Mouse (Mus musculus): ENCODE measurements around the gene Zyg11b. TPM values are rescaled to one million over a fixed set of nuclear protein-coding genes. Genes with fewer than 3 reads are reported as not detected.

Zyg11b gene
- polyA plus RNA-seq, 1 experiment = 40.7 TPM

- no peak for TF ChIP-seq POLR2A (IDR thresholded peaks at IDR 0.05; ENCODE audit: low read depth, low read length)
- no peaks in the 10 kb centered on the region for H3K4me1 ChIP-seq (ENCODE audit: control insufficient read depth, insufficient read depth, low read length)
- no peak overlapping the region for H3K27ac ChIP-seq (ENCODE audit: insufficient read depth, low read length)
- no peak overlapping the region for H3K4me3 ChIP-seq (ENCODE audit: insufficient read depth, low read length)
Observed at GRCm38 (mm10) chr4:108265774-108266173, 35.1 kb downstream of the Zyg11b start.

GRCm38 (mm10) chr4:108253317-108253716, 47.6 kb downstream of the Zyg11b start:
- no peak for TF ChIP-seq CTCF (IDR thresholded peaks at IDR 0.05; ENCODE audit: borderline replicate concordance, insufficient read depth, low read length)
- TF ChIP-seq POLR2A (IDR thresholded peaks at IDR 0.05; ENCODE audit: low read depth, low read length) = no peak
- H3K4me3 ChIP-seq (ENCODE audit: insufficient read depth, low read length) = no peak overlapping the region
- no peak overlapping the region for H3K27ac ChIP-seq (ENCODE audit: insufficient read depth, low read length)
- H3K4me1 ChIP-seq (ENCODE audit: control insufficient read depth, insufficient read depth, low read length) = no peaks in the 10 kb centered on the region

GRCm38 (mm10) chr4:108250501-108250900, 50.4 kb downstream of the Zyg11b start:
- TF ChIP-seq POLR2A (IDR thresholded peaks at IDR 0.05; ENCODE audit: low read depth, low read length) (no peak), CTCF (IDR thresholded peaks at IDR 0.05; ENCODE audit: borderline replicate concordance, insufficient read depth, low read length) (no peak)

GRCm38 (mm10) chr4:108249314-108249713, 51.6 kb downstream of the Zyg11b start:
- no peak overlapping the region for H3K4me3 ChIP-seq (ENCODE audit: insufficient read depth, low read length)
- no peak overlapping the region for H3K27ac ChIP-seq (ENCODE audit: insufficient read depth, low read length)
- H3K4me1 ChIP-seq (ENCODE audit: control insufficient read depth, insufficient read depth, low read length) = no peaks in the 10 kb centered on the region
- TF ChIP-seq CTCF (IDR thresholded peaks at IDR 0.05; ENCODE audit: borderline replicate concordance, insufficient read depth, low read length) (0 out of 2 replicates have a peak, but pooled peaks have one; percentile 6), POLR2A (IDR thresholded peaks at IDR 0.05; ENCODE audit: low read depth, low read length) (no peak)

More at GRCm38 (mm10) chr4:108250501-108250900, 50.4 kb downstream of the Zyg11b start:
- no peak overlapping the region for H3K27ac ChIP-seq (ENCODE audit: insufficient read depth, low read length)
- no peak overlapping the region for H3K4me3 ChIP-seq (ENCODE audit: insufficient read depth, low read length)
- H3K4me1 ChIP-seq (ENCODE audit: control insufficient read depth, insufficient read depth, low read length) = no peaks in the 10 kb centered on the region

- Histone ChIP-seq H3K27ac (ENCODE audit: insufficient read depth, low read length) (no peak overlapping the region), H3K4me3 (ENCODE audit: insufficient read depth, low read length) (no peak overlapping the region), H3K4me1 (ENCODE audit: control insufficient read depth, insufficient read depth, low read length) (no peaks in the 10 kb centered on the region)
- TF ChIP-seq POLR2A (IDR thresholded peaks at IDR 0.05; ENCODE audit: low read depth, low read length) = no peak
- TF ChIP-seq CTCF (IDR thresholded peaks at IDR 0.05; ENCODE audit: borderline replicate concordance, insufficient read depth, low read length) = no peak
Observed at GRCm38 (mm10) chr4:108233654-108234053, 67.2 kb downstream of the Zyg11b start.

- H3K27ac ChIP-seq (ENCODE audit: insufficient read depth, low read length) = no peak overlapping the region
- H3K4me3 ChIP-seq (ENCODE audit: insufficient read depth, low read length) = no peak overlapping the region
- no peak for TF ChIP-seq CTCF (IDR thresholded peaks at IDR 0.05; ENCODE audit: borderline replicate concordance, insufficient read depth, low read length)
- no peak for TF ChIP-seq POLR2A (IDR thresholded peaks at IDR 0.05; ENCODE audit: low read depth, low read length)
- no peaks in the 10 kb centered on the region for H3K4me1 ChIP-seq (ENCODE audit: control insufficient read depth, insufficient read depth, low read length)
Observed at GRCm38 (mm10) chr4:108225341-108225872, 75.5 kb downstream of the Zyg11b start.

GRCm38 (mm10) chr4:108222507-108222906, 78.4 kb downstream of the Zyg11b start:
- no peak for TF ChIP-seq CTCF (IDR thresholded peaks at IDR 0.05; ENCODE audit: borderline replicate concordance, insufficient read depth, low read length)
- no peak for TF ChIP-seq POLR2A (IDR thresholded peaks at IDR 0.05; ENCODE audit: low read depth, low read length)
- Histone ChIP-seq H3K4me3 (ENCODE audit: insufficient read depth, low read length) (no peak overlapping the region), H3K4me1 (ENCODE audit: control insufficient read depth, insufficient read depth, low read length) (peaks cover 2% of the 10 kb centered on the region; the same call in 1 of the 2 replicates), H3K27ac (ENCODE audit: insufficient read depth, low read length) (no peak overlapping the region)

GRCm38 (mm10) chr4:108219019-108219418, 81.9 kb downstream of the Zyg11b start:
- Histone ChIP-seq H3K4me3 (ENCODE audit: insufficient read depth, low read length) (no peak overlapping the region), H3K4me1 (ENCODE audit: control insufficient read depth, insufficient read depth, low read length) (peaks cover 2% of the 10 kb centered on the region; the same call in 1 of the 2 replicates), H3K27ac (ENCODE audit: insufficient read depth, low read length) (no peak overlapping the region)
- TF ChIP-seq POLR2A (IDR thresholded peaks at IDR 0.05; ENCODE audit: low read depth, low read length) (no peak), CTCF (IDR thresholded peaks at IDR 0.05; ENCODE audit: borderline replicate concordance, insufficient read depth, low read length) (no peak)

- TF ChIP-seq CTCF (IDR thresholded peaks at IDR 0.05; ENCODE audit: borderline replicate concordance, insufficient read depth, low read length) = no peak
- no peak for TF ChIP-seq POLR2A (IDR thresholded peaks at IDR 0.05; ENCODE audit: low read depth, low read length)
- H3K4me3 ChIP-seq (ENCODE audit: insufficient read depth, low read length) = peak within 1 kb of the TSS; percentile 38
Observed at GRCm38 (mm10) chr4:108217332-108218179, 83.3 kb downstream of the Zyg11b start, which contains the start of gene Zyg11a. Gene Zyg11a, minus strand, starts transcription at chr4:108218048.

GRCm38 (mm10) chr4:108213023-108213422, 87.9 kb downstream of the Zyg11b start:
- TF ChIP-seq CTCF (IDR thresholded peaks at IDR 0.05; ENCODE audit: borderline replicate concordance, insufficient read depth, low read length) = no peak
- TF ChIP-seq POLR2A (IDR thresholded peaks at IDR 0.05; ENCODE audit: low read depth, low read length) = no peak
- Histone ChIP-seq H3K27ac (ENCODE audit: insufficient read depth, low read length) (no peak overlapping the region), H3K4me3 (ENCODE audit: insufficient read depth, low read length) (no peak overlapping the region), H3K4me1 (ENCODE audit: control insufficient read depth, insufficient read depth, low read length) (no peaks in the 10 kb centered on the region)

More at GRCm38 (mm10) chr4:108217332-108218179, 83.3 kb downstream of the Zyg11b start, which contains the start of gene Zyg11a:
- Histone ChIP-seq H3K27ac (ENCODE audit: insufficient read depth, low read length) (no peak within 1 kb of the TSS), H3K4me1 (ENCODE audit: control insufficient read depth, insufficient read depth, low read length) (peaks cover 2% of the 10 kb centered on the region; the same call in 1 of the 2 replicates)
